Mouse (Mus musculus): ENCODE data around the gene Tcta. TPM values are rescaled to one million over a fixed set of nuclear protein-coding genes. Genes with fewer than 3 reads are reported as not detected.
"Not testable (repeated sequence)": the region's sequence is repeated elsewhere in the genome, so short reads cannot be mapped to it uniquely, and the experiment has no call there.

Tcta gene
- polyA plus RNA-seq, 1 experiment from 2014 or later = 40.0 TPM

- Histone ChIP-seq H3K27me3 (replicated peaks) (no peaks in the 10 kb centered on the region), H3K4me2 (peak overlapping the region; percentile 64), H3K27ac (peak overlapping the region; percentile 93), H3K36me3 (peaks cover 3% of the 10 kb centered on the region), H3K4me3 (replicated peaks) (peak overlapping the region; percentile 60), H3K9me3 (no peaks in the 10 kb centered on the region), H3K4me1 (peaks cover 18% of the 10 kb centered on the region), H3K9ac (peak overlapping the region; percentile 55; the same call in 1 of the 2 replicates)
- ATAC-seq (ENCODE audit: insufficient read depth, low FRiP score, low read depth) = peak; percentile 64
- WGBS = 48% methylated on average over 10 of the region's 10 CpGs
These were observed 34.5 kb upstream of the Tcta start for GRCm38 (mm10) chr9:108340258-108341138.

- WGBS = 7% methylated on average over 20 of the region's 20 CpGs
- peak overlapping the region; percentile 55 for H3K9ac ChIP-seq
- peaks cover 9% of the 10 kb centered on the region for H3K36me3 ChIP-seq
- no peak for ATAC-seq (ENCODE audit: insufficient read depth, low FRiP score, low read depth)
- H3K27ac ChIP-seq = peak overlapping the region; percentile 93
- no peaks in the 10 kb centered on the region for H3K9me3 ChIP-seq
- peaks cover 18% of the 10 kb centered on the region for H3K4me1 ChIP-seq
- peak overlapping the region; percentile 60 for H3K4me3 ChIP-seq (replicated peaks)
- H3K27me3 ChIP-seq (replicated peaks) = no peaks in the 10 kb centered on the region
- peak overlapping the region; percentile 64 for H3K4me2 ChIP-seq
These were observed 33.9 kb upstream of the Tcta start for GRCm38 (mm10) chr9:108339886-108340257.

- no peaks in the 10 kb centered on the region for H3K27me3 ChIP-seq (replicated peaks)
- under 1% methylated on average over 49 of the region's 49 CpGs for WGBS
- peaks cover 18% of the 10 kb centered on the region for H3K4me1 ChIP-seq
- H3K9ac ChIP-seq = peak within 1 kb of the TSS; percentile 55
- peak; percentile 95 for ATAC-seq (ENCODE audit: insufficient read depth, low FRiP score, low read depth)
- H3K27ac ChIP-seq = peak within 1 kb of the TSS; percentile 93
- H3K36me3 ChIP-seq = peaks cover 17% of the 10 kb centered on the region
- no peaks in the 10 kb centered on the region for H3K9me3 ChIP-seq
- H3K4me3 ChIP-seq (replicated peaks) = peak within 1 kb of the TSS; percentile 60
- peak within 1 kb of the TSS; percentile 64 for H3K4me2 ChIP-seq
These were observed 33.2 kb upstream of the Tcta start, which contains the start of gene Gpx1 for GRCm38 (mm10) chr9:108338886-108339781. TSS of gene Gpx1 (plus strand) at chr9:108338903.

GRCm38 (mm10) chr9:108338551-108338885 is 32.6 kb upstream of the Tcta start:
- ATAC-seq (ENCODE audit: insufficient read depth, low FRiP score, low read depth) = no peak
- Histone ChIP-seq H3K27me3 (replicated peaks) (no peaks in the 10 kb centered on the region), H3K36me3 (peaks cover 22% of the 10 kb centered on the region), H3K4me1 (peaks cover 18% of the 10 kb centered on the region), H3K9me3 (no peaks in the 10 kb centered on the region), H3K27ac (peak overlapping the region; percentile 93), H3K4me2 (peak overlapping the region; percentile 64), H3K4me3 (replicated peaks) (peak overlapping the region; percentile 60; the same call in 1 of the 2 replicates), H3K9ac (no peak overlapping the region)
- WGBS = 26% methylated on average over 6 of the region's 6 CpGs

GRCm38 (mm10) chr9:108337848-108338550 is 32.0 kb upstream of the Tcta start:
- H3K4me3 ChIP-seq (replicated peaks) = 0 out of 2 replicates have a peak overlapping the region, but pooled peaks have one; percentile 60
- WGBS = 64% methylated on average over 10 of the region's 10 CpGs
- no peak overlapping the region for H3K9ac ChIP-seq

GRCm38 (mm10) chr9:108325811-108326210 is 19.9 kb upstream of the Tcta start:
- H3K9ac ChIP-seq = no peak overlapping the region
- peaks cover 31% of the 10 kb centered on the region for H3K36me3 ChIP-seq
- no peak for ATAC-seq (ENCODE audit: insufficient read depth, low FRiP score, low read depth)
- H3K4me2 ChIP-seq = no peak overlapping the region
- H3K27ac ChIP-seq = no peak overlapping the region
- no peaks in the 10 kb centered on the region for H3K9me3 ChIP-seq
- WGBS = 100% methylated on average over 2 of the region's 2 CpGs
- no peaks in the 10 kb centered on the region for H3K4me1 ChIP-seq
- no peaks in the 10 kb centered on the region for H3K27me3 ChIP-seq (replicated peaks)
- no peak overlapping the region for H3K4me3 ChIP-seq (replicated peaks)

More at GRCm38 (mm10) chr9:108337848-108338550, 32.0 kb upstream of the Tcta start:
- Histone ChIP-seq H3K9me3 (no peaks in the 10 kb centered on the region), H3K4me2 (peak overlapping the region; percentile 64), H3K4me1 (peaks cover 18% of the 10 kb centered on the region), H3K36me3 (peaks cover 27% of the 10 kb centered on the region), H3K27ac (peak overlapping the region; percentile 93), H3K27me3 (replicated peaks) (no peaks in the 10 kb centered on the region)
- ATAC-seq (ENCODE audit: insufficient read depth, low FRiP score, low read depth) = no peak

- no peaks in the 10 kb centered on the region; the same call in 1 of the 2 replicates for H3K4me1 ChIP-seq
- ATAC-seq (ENCODE audit: insufficient read depth, low FRiP score, low read depth) = no peak
- H3K4me3 ChIP-seq (replicated peaks) = no peak overlapping the region
- WGBS = 73% methylated on average over 1 of the region's 1 CpGs
- no peaks in the 10 kb centered on the region for H3K9me3 ChIP-seq
- H3K36me3 ChIP-seq = peaks cover 26% of the 10 kb centered on the region
- no peak overlapping the region for H3K9ac ChIP-seq
- no peak overlapping the region for H3K27ac ChIP-seq
- H3K4me2 ChIP-seq = no peak overlapping the region
- no peaks in the 10 kb centered on the region for H3K27me3 ChIP-seq (replicated peaks)
These were observed 18.8 kb upstream of the Tcta start for GRCm38 (mm10) chr9:108324784-108325183.

GRCm38 (mm10) chr9:108322054-108322453 is 16.1 kb upstream of the Tcta start:
- 89% methylated on average over 7 of the region's 7 CpGs for WGBS
- H3K4me2 ChIP-seq; H3K27me3 ChIP-seq (replicated peaks); H3K27ac ChIP-seq; H3K36me3 ChIP-seq; H3K4me3 ChIP-seq (replicated peaks); H3K4me1 ChIP-seq; ATAC-seq (ENCODE audit: insufficient read depth, low FRiP score, low read depth); H3K9ac ChIP-seq; H3K9me3 ChIP-seq: not testable (repeated sequence)

- peaks cover 19% of the 10 kb centered on the region for H3K36me3 ChIP-seq
- H3K4me1 ChIP-seq = no peaks in the 10 kb centered on the region; the same call in 1 of the 2 replicates
- H3K9me3 ChIP-seq = no peaks in the 10 kb centered on the region
- no peak overlapping the region for H3K4me2 ChIP-seq
- no peak overlapping the region for H3K27ac ChIP-seq
- ATAC-seq (ENCODE audit: insufficient read depth, low FRiP score, low read depth) = no peak
- WGBS = 76% methylated on average over 2 of the region's 2 CpGs
- H3K9ac ChIP-seq = no peak overlapping the region
- H3K27me3 ChIP-seq (replicated peaks) = no peaks in the 10 kb centered on the region
- H3K4me3 ChIP-seq (replicated peaks) = no peak overlapping the region
These were observed 12.5 kb upstream of the Tcta start for GRCm38 (mm10) chr9:108318462-108318861.

GRCm38 (mm10) chr9:108317572-108317971 is 11.6 kb upstream of the Tcta start:
- no peak overlapping the region for H3K27ac ChIP-seq
- no peaks in the 10 kb centered on the region for H3K27me3 ChIP-seq (replicated peaks)
- ATAC-seq (ENCODE audit: insufficient read depth, low FRiP score, low read depth) = no peak
- H3K4me1 ChIP-seq = no peaks in the 10 kb centered on the region; the same call in 1 of the 2 replicates
- H3K9ac ChIP-seq = no peak overlapping the region
- H3K4me2 ChIP-seq = no peak overlapping the region
- H3K36me3 ChIP-seq = peaks cover 20% of the 10 kb centered on the region
- H3K9me3 ChIP-seq = no peaks in the 10 kb centered on the region
- 90% methylated on average over 3 of the region's 3 CpGs for WGBS
- no peak overlapping the region for H3K4me3 ChIP-seq (replicated peaks)

- ATAC-seq (ENCODE audit: insufficient read depth, low FRiP score, low read depth) = no peak
- 47% methylated on average over 2 of the region's 2 CpGs for WGBS
These were observed 2.2 kb upstream of the Tcta start for GRCm38 (mm10) chr9:108308141-108308540.

More at GRCm38 (mm10) chr9:108308141-108308540, 2.2 kb upstream of the Tcta start:
- H3K36me3 ChIP-seq = peaks cover 10% of the 10 kb centered on the region; the same call in 1 of the 2 replicates
- H3K4me2 ChIP-seq = peak overlapping the region; percentile 70
- H3K9me3 ChIP-seq = no peaks in the 10 kb centered on the region
- no peaks in the 10 kb centered on the region for H3K27me3 ChIP-seq (replicated peaks)
- peaks cover 13% of the 10 kb centered on the region for H3K4me1 ChIP-seq
- H3K27ac ChIP-seq = no peak overlapping the region
- 0 out of 2 replicates have a peak overlapping the region, but pooled peaks have one; percentile 2 for H3K9ac ChIP-seq
- peak overlapping the region; percentile 36 for H3K4me3 ChIP-seq (replicated peaks)
